Mouse (Mus musculus): ENCODE data around the gene Trim14. TPM values are rescaled to one million over a fixed set of nuclear protein-coding genes. Genes with fewer than 3 reads are reported as not detected.

The Trim14 gene
- polyA plus RNA-seq, 1 experiment from 2014 or later = 5.2 TPM

- DNase-seq (ENCODE audit: low spot score) = no peak
- Histone ChIP-seq H3K27ac (ENCODE audit: low read length) (0 out of 2 replicates have a peak overlapping the region, but pooled peaks have one; percentile 95), H3K9me3 (ENCODE audit: low read length) (no peaks in the 10 kb centered on the region), H3K36me3 (ENCODE audit: insufficient read depth, low read length) (no peaks in the 10 kb centered on the region), H3K9ac (replicated peaks; ENCODE audit: low read depth) (peak overlapping the region; percentile 67; the same call in 1 of the 2 replicates), H3K4me3 (ENCODE audit: low read depth, low read length) (peak overlapping the region; percentile 88), H3K4me2 (replicated peaks; ENCODE audit: low read depth, low read length) (peak overlapping the region; percentile 70; the same call in 1 of the 2 replicates), H3K27me3 (replicated peaks; ENCODE audit: insufficient read depth, low read length) (no peaks in the 10 kb centered on the region), H3K4me1 (ENCODE audit: insufficient read depth, low read depth, low read length) (peaks cover 40% of the 10 kb centered on the region; the same call in 1 of the 2 replicates)
- WGBS = 32% methylated on average over 13 of the region's 13 CpGs
- no peak for TF ChIP-seq CTCF (IDR thresholded peaks at IDR 0.05)
- TF ChIP-seq EP300 (IDR thresholded peaks at IDR 0.05) = no peak
- no peak for ATAC-seq
These were observed 82.9 kb downstream of the Trim14 start for GRCm38 (mm10) chr4:46452855-46453719.

- Histone ChIP-seq H3K36me3 (ENCODE audit: insufficient read depth, low read length) (no peaks in the 10 kb centered on the region), H3K9ac (replicated peaks; ENCODE audit: low read depth) (peak overlapping the region; percentile 67), H3K27ac (ENCODE audit: low read length) (peak overlapping the region; percentile 95), H3K9me3 (ENCODE audit: low read length) (no peaks in the 10 kb centered on the region), H3K4me2 (replicated peaks; ENCODE audit: low read depth, low read length) (peak overlapping the region; percentile 70), H3K4me3 (ENCODE audit: low read depth, low read length) (peak overlapping the region; percentile 88), H3K4me1 (ENCODE audit: insufficient read depth, low read depth, low read length) (peaks cover 40% of the 10 kb centered on the region; the same call in 1 of the 2 replicates), H3K27me3 (replicated peaks; ENCODE audit: insufficient read depth, low read length) (no peaks in the 10 kb centered on the region)
- 0% methylated on average over 17 of the region's 19 CpGs for WGBS
- peak; percentile 76 for DNase-seq (ENCODE audit: low spot score)
- no peak for TF ChIP-seq EP300 (IDR thresholded peaks at IDR 0.05)
- no peak for TF ChIP-seq CTCF (IDR thresholded peaks at IDR 0.05)
- peak; percentile 17; the same call in 1 of the 2 replicates for ATAC-seq
These were observed 83.5 kb downstream of the Trim14 start for GRCm38 (mm10) chr4:46452481-46452850.

- under 1% methylated on average over 28 of the region's 111 CpGs for WGBS
- Histone ChIP-seq H3K4me1 (ENCODE audit: insufficient read depth, low read depth, low read length) (peaks cover 38% of the 10 kb centered on the region; the same call in 1 of the 2 replicates), H3K4me3 (ENCODE audit: low read depth, low read length) (peak overlapping the region; percentile 88), H3K9ac (replicated peaks; ENCODE audit: low read depth) (peak overlapping the region; percentile 67), H3K4me2 (replicated peaks; ENCODE audit: low read depth, low read length) (peak overlapping the region; percentile 70), H3K36me3 (ENCODE audit: insufficient read depth, low read length) (no peaks in the 10 kb centered on the region), H3K27ac (ENCODE audit: low read length) (peak overlapping the region; percentile 95), H3K27me3 (replicated peaks; ENCODE audit: insufficient read depth, low read length) (no peaks in the 10 kb centered on the region), H3K9me3 (ENCODE audit: low read length) (no peaks in the 10 kb centered on the region)
- ATAC-seq (peak; percentile 64), DNase-seq (ENCODE audit: low spot score) (peak; percentile 86)
- TF ChIP-seq CTCF (IDR thresholded peaks at IDR 0.05) (no peak), EP300 (IDR thresholded peaks at IDR 0.05) (no peak)
These were observed 84.0 kb downstream of the Trim14 start for GRCm38 (mm10) chr4:46451758-46452480.

- H3K9me3 ChIP-seq (ENCODE audit: low read length) = no peaks in the 10 kb centered on the region
- H3K27me3 ChIP-seq (replicated peaks; ENCODE audit: insufficient read depth, low read length) = no peaks in the 10 kb centered on the region
- peak overlapping the region; percentile 95 for H3K27ac ChIP-seq (ENCODE audit: low read length)
- no peak for TF ChIP-seq EP300 (IDR thresholded peaks at IDR 0.05)
- no peak for TF ChIP-seq CTCF (IDR thresholded peaks at IDR 0.05)
- peak overlapping the region; percentile 67 for H3K9ac ChIP-seq (replicated peaks; ENCODE audit: low read depth)
- ATAC-seq = peak; percentile 52
- peak; percentile 71 for DNase-seq (ENCODE audit: low spot score)
- peak overlapping the region; percentile 88 for H3K4me3 ChIP-seq (ENCODE audit: low read depth, low read length)
- WGBS = under 1% methylated on average over 35 of the region's 70 CpGs
- H3K36me3 ChIP-seq (ENCODE audit: insufficient read depth, low read length) = no peaks in the 10 kb centered on the region
- peaks cover 32% of the 10 kb centered on the region; the same call in 1 of the 2 replicates for H3K4me1 ChIP-seq (ENCODE audit: insufficient read depth, low read depth, low read length)
- H3K4me2 ChIP-seq (replicated peaks; ENCODE audit: low read depth, low read length) = peak overlapping the region; percentile 70
These were observed 84.6 kb downstream of the Trim14 start for GRCm38 (mm10) chr4:46451240-46451757.

GRCm38 (mm10) chr4:46450519-46451131, 85.3 kb downstream of the Trim14 start, which contains the start of gene Anp32b:
Gene Anp32b (plus strand): TSS chr4:46450902.
- Histone ChIP-seq H3K9ac (replicated peaks; ENCODE audit: low read depth) (peak within 1 kb of the TSS; percentile 67), H3K4me1 (ENCODE audit: insufficient read depth, low read depth, low read length) (peaks cover 27% of the 10 kb centered on the region; the same call in 1 of the 2 replicates), H3K27me3 (replicated peaks; ENCODE audit: insufficient read depth, low read length) (no peaks in the 10 kb centered on the region), H3K4me3 (ENCODE audit: low read depth, low read length) (peak within 1 kb of the TSS; percentile 88), H3K36me3 (ENCODE audit: insufficient read depth, low read length) (no peaks in the 10 kb centered on the region), H3K9me3 (ENCODE audit: low read length) (no peaks in the 10 kb centered on the region), H3K27ac (ENCODE audit: low read length) (peak within 1 kb of the TSS; percentile 95), H3K4me2 (replicated peaks; ENCODE audit: low read depth, low read length) (peak within 1 kb of the TSS; percentile 70)
- ATAC-seq = peak; percentile 94
- peak; percentile 96 for DNase-seq (ENCODE audit: low spot score)
- TF ChIP-seq EP300 (IDR thresholded peaks at IDR 0.05) (no peak), CTCF (IDR thresholded peaks at IDR 0.05) (peak; percentile 72)
- 4% methylated on average over 36 of the region's 66 CpGs for WGBS
